Mouse (Mus musculus): ENCODE results near the gene Tmem110.

The Tmem110 gene

DNA sequence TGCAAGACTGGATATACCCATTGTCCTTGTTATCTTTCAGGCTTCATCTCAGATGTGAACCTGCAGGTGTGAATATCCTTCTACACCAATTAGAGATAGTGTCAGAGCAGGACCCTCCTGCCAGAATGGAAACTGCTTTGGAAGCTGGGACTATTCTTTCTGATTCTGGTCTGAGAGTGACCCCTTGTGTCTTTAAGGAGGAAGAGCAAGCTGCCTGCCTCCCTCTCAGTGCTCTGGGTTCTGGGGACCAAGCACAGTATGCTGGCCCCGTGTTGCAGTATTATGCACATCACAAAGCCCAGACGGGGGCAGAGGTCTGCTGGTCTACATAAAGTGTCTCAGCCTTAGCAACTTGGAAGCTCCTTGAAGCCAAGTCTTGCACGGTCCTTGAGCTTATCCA lies 39.9 kb downstream of the Tmem110 start:
- no peak for DNase-seq

DNA sequence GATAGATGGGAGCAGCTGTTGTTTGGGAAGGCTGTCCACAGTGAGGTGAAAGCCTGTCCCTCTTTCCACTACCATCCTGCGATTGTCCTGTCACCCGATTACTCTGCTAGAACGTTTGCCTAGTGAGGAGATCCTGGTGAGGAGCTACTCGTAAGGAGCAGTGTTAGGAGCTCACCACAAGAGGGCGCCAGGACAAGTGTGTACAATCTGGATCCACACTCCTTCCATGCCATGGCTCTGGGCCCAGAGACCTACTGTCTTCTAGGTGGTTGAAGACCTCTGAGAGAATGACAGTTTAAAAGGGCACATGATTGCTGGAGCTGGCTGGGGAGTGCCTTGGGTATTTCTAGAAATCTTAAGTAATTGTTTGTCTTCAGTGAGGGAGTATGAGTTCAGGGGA lies 41.7 kb downstream of the Tmem110 start:
- peak; percentile 77 for DNase-seq

DNA sequence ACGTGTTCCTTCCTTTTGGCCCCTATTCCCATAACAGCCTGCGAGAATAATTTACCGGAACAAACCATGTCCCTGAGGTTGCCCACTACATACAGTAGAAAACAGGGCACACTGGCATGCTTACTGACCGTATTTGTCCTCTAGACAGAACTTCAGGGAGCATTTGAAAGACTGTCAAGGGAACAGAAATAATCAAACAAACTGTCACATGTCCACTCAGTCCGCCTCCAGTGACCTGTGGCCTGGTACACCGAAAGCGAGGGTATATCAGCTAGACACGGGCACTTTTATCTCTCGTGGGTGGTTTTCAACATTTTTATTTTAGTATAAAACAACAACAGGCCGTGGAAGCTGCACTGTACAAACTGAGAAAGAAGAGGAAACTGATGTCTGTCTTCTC lies 43.4 kb downstream of the Tmem110 start:
- no peak for DNase-seq

DNA sequence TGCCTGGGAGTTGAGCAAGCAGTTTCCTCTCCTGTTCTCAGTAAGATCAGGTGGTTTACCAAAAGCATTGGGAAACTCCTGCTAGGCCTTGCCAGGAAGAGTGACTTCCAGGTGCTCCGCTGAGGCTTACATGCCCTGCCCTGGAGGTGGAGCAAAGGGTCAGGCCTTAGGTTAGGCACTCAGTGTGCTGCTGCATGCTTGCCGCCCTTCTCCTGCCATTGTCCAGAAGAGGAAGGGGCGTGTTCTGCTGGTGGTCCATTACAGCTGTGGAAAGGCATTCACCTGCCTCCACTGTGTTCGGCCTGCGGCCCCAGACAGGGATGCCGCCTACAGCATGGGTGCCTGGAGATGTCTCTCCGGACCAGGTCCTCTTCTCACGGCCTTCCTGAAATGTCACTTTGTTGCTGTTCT lies 44.0 kb downstream of the Tmem110 start:
- DNase-seq = no peak

DNA sequence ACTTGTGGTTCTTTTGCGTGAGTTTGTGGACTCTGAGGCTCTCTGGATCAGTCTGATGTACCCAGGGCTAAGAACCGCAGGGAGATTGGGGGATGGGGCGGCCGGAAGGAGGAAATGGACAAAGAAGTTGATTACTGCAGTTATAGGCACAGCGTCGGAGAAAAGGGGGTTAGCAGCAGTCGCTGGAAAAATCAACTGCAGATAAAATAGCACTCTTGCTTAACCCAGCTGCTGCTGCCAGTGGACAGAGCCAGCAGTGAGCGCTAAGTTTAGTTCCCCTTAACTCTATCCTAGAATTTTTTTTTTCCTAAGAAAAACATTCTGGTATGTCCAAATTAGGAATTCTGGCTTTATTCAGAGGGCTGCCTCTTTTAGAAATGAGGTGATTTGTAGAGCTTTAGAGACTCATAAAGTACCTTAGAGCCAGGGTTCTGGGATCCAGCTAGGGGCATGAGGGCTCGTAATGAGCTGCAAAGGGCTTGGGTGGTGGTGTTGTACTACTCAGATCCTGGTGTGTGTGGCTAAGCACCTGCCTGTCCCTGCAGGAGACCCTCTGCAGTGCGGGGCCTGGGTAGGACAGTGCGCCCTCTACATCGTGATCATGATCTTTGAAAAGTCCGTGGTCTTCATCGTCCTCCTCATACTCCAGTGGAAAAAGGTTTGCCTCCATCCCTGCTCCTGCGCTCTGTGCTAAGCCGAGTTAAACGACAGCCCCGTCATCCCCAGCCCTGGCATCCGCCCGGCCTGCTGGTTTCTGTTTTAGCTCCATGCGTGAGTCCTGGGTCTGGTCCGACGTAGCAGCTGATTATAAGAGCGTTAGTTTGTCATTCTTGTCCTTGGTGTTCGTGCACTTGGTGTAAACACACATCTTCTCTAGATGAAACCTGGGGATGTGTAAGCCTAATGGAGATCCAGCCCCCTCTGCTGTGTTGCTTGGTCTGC lies 45.1 kb downstream of the Tmem110 start:
- no peak for DNase-seq

DNA sequence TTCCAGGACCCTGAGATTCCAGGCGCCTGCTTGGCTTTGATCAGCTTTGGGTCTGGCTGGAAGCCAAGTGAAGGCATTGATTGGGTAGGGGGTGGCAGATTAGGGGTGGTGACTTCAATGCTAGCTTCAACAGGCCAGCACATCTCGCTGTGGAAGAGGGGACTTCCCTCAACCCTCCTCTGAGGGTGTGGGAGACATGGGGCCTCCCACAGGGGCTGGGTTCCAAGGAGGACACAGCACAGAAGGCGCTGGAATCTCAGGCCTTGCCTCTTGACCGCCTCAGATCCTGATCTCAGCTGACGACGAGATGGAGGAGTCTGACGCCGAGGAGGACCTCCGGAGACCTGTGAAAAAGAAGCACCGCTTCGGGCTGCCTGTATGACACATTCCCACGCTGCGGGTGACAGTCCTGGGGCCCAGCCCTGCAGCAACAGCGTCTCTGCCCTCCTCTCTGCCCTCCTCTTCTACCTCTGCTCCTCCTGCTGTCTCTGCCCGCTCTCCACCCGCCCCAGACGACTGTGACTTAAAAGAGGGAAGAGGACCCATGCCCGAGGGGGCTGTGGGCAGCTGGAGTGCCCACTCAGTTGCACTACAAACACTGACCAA lies 48.8 kb downstream of the Tmem110 start:
- DNase-seq = no peak

DNA sequence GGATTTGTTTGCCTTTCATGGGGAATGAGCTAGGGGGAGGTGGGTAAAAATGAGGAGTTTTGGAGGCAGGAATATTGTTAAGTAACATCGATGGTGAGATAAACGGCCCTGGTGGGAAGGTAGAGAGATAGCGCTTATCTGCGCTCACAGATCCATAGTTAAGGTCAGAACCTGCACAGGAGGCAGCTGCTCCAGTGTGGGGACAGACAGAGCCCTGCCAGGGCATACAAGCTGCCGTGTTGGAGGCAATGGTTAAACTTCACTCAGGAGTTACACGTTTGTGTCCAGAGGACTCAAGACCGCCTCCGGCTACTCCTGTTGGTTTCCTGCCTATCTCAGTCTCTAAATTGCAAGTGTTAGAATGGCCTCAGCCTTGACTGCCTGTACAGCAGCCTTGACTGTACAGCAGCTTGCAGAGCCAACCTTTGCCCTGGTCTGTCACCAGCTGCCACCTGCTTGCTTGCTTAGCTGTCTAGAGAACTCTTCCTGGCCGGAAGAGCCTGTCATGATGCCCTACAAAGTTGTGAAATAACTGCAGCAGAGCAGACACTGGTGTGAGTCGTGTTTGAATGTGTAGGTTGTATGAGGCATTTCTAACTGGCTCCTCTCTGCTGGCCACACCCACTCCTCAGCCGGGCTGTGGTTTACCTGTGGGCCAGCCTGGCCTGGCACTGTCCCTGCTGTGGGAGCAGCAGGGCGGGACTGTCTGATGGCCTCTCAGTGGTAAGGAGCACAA lies 49.9 kb downstream of the Tmem110 start:
- DNase-seq = peak; percentile 28

DNA sequence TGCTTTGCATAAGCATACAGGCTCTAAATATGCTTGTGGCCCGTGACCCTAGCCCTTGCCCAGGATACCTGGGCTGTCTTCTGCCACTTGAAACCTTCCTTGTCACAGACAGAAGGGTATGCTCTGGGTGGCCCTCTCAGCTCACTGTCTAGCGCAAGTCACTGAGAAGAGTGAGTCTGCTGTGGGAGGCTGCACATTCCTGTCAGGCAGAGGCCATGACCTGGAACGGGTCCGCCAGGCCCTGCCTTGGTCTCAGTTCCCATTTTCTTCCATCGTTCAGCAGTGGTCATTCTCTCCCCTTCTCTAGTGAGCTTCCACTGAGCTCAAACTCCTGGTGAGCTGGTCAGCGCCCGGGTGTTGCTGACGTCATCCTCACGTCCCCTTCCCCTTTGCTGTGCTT lies 50.6 kb downstream of the Tmem110 start:
- peak; percentile 18 for DNase-seq

DNA sequence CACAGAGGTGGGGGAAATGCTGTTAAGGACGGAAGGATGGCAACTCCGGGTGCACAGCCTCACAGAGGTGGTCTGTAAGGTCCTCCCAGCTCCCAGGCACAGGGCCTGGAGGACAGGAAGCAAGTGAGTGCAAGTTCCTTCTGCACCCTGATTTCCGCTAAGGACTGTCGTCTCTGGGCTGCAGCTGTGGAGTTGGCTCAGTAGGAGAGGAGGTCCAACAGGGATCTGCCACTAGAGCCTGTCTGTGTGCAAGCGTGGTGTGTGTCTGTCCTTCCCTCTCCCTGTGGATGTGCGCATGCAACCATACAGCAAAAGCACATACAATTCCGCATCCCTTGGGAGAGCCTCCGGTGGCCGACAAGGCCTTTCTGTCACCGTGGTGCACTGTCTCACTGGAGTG lies 51.1 kb downstream of the Tmem110 start:
- DNase-seq = no peak

DNA sequence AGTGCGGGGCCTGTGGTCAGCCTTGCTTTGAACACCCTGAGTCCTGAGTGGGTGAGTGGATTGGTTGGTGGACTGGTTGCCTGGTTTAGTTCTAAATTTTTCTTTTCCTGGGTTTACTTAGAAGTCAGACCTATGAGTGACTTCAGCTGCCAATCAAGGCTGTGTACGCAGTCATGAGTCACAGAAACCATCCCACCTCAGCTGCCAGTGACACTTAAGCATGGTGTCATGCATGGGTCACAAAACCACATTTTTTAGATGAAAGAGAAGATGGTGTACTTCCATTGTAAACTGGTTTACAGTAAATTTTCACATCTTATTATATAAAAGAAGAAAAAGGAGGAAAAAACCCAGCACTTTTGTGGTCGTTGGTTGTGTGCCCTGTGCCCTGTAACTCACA lies 52.4 kb downstream of the Tmem110 start:
- DNase-seq = no peak

DNA sequence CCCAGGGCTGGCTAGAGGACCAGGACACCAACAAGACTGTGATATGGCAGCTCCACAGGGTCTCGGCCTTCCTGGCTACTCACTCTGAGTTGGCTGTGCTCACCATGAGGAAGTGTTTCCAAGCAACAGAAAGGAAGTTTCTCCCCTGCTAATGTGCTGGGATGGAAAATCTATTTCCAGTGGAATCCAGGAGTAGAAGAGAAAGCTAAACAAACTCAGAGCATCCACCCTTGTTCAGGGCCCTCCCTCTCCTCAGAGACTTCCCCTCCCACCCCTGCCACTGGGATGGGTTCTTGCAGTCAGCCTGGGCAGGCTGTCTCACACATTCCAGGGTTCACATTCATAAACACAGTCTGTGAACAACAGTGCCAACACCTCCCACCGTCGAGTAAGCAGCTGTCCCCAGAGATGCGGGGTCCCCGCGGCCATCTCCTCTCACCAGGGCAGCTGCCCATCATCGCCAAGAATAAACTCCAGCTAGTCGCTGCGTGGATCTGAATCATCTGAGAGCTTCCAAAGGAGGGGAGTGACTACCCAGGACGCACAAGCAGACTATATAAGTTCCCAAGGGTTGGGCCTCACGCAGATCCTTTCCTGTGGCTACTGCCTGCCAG lies 53.7 kb downstream of the Tmem110 start, which contains the start of gene Mustn1:
Mustn1 (plus strand) TSS at position 243 of the 614 bp plus-strand sequence.
- DNase-seq = no peak

DNA sequence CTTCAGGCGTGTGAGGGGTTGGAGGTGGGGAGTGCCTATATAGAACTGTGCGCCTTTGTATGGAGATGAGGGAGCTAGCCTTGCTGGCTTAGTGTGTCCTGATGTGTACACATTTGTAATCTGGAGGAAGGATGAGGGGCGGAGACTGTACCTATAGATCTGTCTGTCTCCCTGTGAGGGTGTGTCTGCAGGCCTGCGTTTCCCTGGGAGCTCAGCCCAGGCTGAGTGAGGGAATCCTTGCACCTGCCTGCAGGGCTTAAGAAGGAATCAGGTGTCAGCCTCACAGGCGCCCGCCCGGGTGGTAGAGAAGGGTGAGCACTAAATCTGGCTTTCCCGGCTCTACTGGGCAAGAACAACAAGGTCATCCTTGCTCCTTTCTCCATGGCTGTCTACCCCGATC lies 54.4 kb downstream of the Tmem110 start:
- DNase-seq = no peak

DNA sequence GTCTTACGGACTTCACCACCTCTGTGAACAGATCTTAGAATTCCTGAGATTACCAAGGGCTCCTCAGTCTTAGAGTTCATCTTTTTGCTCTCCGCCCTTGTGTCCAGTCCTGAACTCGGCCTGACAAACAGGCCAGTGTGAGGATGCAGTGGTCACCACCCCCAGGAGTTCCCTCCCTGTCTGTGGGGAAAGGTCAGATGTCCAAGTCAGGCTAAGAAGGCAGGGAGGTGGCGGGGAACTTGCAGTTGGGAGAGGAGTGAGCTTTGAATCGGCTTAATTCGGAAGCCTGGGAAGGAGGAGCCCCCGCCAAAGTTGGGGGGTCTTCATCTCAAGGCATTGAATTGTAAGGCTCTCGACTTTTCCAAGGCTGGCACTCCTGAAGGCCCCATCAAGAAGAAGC lies 54.9 kb downstream of the Tmem110 start:
- no peak for DNase-seq

DNA sequence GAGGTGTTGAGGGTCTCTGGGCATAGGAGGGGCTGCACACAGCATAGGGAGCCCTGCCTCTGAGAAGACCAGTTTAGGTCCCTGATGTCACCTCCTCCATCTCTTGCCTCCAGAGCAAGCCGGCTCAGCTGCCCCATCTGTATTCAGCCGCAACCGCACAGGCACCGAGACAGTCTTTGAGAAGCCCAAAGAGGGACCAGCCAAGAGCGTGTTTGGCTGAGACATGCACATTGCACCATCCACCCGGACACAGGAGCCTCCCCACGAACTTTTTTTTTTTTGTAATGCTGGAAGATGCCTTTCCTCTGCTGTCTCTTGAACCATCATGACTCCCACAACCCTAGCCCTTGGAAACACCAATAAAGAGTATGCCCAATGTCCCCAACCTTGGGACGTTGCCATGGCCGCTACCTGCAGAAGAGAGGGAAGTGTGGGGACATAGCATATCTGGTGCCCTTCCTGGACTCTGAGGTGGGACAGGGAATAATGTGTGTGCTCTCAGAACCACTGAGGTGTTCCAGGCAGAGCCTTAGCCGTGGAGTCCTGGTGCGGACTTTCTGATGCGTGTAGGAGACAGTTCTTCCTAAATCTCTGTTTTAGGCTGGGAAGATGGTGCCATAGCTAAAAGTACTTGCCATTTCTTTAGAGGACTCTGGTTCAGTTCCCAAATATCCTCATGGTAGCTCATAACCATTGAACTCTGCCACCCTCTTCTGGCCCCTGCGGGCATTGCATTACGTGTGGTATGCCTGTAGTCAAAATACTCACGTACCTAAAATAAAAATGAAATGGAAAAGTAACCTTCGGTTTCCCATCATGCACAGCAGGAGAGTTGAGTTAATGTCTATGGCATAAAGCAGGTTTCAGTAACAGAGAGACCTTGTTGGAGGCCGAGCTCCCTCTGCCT lies 55.7 kb downstream of the Tmem110 start:
- peak; percentile 65 for DNase-seq

DNA sequence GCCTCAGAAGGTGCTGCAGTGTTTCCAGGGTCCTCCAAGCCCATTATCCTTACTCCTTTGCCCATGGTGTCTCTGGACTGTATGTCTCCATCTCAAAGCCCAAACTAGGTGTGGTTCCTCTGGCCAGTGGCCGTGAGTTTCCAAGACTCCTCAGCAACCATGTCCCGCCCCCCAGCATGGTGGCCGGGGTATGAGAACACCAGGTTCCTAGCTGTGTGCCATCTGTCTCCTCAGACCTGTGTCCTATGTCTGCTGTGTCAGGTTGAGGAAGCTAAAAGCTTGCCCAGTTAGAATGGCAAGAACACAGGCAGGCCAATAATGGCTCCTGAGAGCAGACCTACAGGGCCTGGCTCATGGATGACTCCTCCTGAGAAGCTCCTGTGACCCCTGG lies 56.3 kb downstream of the Tmem110 start:
- no peak for DNase-seq

DNA sequence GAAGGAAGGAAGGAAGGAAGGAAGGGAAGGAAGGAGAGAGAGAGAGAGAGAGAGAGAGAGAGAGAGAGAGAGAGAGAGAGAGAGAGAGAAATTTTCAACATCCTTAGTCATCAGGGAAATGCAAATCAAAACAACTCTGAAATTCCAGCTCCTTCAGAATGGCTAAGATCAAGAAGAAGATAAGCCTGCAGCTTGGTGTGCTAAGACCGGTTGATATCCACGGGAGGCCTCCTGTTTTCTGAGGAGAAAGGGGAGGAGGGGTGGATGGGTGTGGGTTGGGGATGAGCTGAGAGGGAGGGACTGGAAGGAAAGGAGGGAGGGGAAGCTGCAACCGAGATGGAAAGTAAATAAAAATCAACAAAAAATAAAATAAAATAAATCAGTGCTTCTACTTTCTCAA lies 59.9 kb downstream of the Tmem110 start:
- no peak for DNase-seq

DNA sequence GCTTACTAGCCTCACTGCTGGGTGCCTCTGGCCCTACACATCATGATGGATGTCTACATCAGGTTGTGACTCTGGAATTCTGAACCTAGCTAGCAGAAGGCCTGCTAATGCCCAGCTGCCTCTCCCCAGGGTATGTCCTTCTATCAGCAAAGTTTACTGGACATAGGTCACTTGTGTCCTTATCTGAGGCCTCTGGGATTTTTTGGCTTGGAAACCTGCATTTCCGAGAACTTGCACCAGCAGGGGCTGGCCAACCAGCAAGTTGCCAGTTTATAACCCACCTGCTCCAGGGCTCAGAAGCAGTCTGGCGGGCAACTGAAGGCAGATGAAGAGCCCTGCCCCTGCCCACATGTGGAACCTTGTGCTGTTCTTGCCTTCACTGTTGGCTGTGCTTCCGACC lies 60.8 kb downstream of the Tmem110 start, which contains the start of gene Itih4:
Itih4 (plus strand) TSS at position 273 of the 400 bp plus-strand sequence.
- no peak for DNase-seq

DNA sequence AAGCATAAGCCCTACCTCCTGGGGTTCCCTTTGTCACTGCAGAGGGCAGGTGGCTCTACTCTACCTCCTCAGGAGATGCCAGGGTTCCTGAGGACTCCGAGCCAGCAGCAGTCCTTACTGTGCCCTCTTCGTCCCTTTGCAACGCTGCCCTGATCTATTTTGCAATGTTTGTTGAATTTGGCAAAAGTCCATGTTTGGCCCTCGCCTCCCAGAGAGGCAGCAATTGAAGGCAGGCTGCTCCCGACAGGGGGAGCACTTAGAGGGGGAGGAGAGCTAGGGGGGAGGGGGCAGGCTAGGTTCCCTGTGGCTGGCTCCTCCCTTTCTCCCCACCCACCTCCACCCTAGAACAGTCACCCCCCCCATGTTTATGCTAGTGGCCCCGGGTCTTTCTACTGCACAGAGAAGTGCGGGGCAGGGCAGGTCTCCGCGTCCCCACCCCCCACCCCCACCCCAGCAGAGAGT lies 62.9 kb downstream of the Tmem110 start:
- peak; percentile 57 for DNase-seq

DNA sequence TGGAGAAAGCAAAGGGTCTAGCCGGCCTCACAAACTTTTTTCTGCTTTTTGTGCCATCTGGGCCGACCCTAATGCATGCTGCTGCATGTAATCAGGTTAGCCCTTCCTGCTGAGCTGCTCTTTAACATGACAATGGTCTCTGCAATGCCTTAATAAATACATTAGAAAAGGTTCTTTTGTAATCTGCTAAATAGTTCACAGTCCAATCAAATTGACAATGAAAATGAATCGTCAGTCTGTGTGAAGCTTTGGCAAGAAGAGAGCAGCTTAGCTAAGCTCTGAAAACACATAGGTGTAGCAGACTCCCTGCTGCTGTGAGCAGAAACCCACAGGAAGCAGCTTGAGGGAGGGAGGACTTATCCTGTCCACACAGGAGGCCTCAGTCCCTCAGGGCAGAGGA lies 74.6 kb downstream of the Tmem110 start:
- no peak for DNase-seq

DNA sequence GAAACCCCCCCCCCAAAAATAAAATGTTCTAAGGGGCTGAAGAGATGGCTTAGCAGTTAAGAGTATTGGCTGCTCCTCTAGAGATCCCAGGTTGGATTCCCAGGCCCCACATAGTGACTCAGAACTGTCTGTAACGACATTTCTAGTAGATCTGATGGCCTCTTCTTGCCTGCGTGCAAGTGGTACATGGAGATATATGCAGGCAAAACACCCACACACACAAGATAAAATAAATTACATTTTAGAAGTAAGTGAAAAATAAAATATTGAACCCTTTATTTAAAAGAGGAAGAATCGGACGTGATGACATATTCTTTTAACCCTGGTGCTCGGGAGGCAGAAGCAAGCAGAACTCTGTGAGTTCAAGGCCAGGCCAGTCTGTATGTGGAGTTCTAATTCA lies 77.2 kb downstream of the Tmem110 start:
- no peak for DNase-seq

DNA sequence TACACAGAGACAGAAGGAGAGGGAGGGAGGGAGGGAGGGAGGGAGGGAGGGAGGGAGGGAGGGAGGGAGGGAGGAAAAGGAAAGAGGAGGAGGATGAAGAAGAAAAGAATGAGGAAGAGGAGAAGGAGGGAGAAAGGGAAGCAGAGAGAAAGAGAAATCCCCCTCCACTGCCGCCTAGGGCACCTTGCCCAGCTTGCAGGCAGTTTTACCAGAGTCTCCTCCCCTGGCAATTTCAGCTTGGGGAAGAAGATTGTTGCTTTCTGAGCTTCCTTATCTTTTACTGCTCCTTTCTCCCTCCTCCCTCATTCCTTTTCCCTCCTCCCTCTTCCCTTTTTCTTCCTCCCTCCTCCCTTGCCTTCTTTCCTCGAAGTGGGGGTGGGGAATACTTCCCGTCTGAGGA lies 77.6 kb downstream of the Tmem110 start:
- no peak for DNase-seq

DNA sequence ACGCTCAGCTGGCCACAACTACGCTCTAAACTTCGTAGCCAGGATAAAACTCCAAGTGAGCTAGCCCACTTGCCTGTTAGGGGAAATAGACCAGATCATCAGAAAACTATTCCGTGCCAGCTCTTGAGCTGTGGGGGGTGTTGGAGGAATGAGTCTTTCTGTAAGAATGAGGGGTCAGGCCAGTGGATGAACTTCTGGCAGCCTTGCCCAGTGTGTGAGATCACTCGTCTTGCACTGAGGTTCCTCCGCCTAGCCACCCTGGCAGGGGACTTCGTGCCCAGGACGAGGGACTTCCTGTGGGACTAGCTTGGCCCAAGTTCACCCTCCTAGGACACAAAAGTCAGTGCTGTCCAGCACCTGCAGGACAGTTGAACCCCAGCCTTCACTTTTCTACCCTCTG lies 78.9 kb downstream of the Tmem110 start:
- no peak for DNase-seq

Measured in kidney, adult 18-20 months (tissue).